Mouse (Mus musculus) liver, adult 10 weeks (tissue): ENCODE results near the gene Commd4. TPM values are rescaled to one million over a fixed set of nuclear protein-coding genes. Genes with fewer than 3 reads are reported as not detected.

ENCODE experiments used
- polyA plus RNA-seq: library from polyadenylated mRNA; stranded (reverse); fragments of 350-450 nt; fragmentation: Illumina TruSeq; extraction: RNeasy Lipid Tissue Mini Kit (QIAGEN cat#74804); gene quantifications from one replicate; pipeline ENCODE4 v1.2.3, GENCODE M21; 2014; ENCODE audit warnings: low read depth, low replicate concordance

Commd4 gene
- 9.2 TPM for polyA plus RNA-seq

DNA sequence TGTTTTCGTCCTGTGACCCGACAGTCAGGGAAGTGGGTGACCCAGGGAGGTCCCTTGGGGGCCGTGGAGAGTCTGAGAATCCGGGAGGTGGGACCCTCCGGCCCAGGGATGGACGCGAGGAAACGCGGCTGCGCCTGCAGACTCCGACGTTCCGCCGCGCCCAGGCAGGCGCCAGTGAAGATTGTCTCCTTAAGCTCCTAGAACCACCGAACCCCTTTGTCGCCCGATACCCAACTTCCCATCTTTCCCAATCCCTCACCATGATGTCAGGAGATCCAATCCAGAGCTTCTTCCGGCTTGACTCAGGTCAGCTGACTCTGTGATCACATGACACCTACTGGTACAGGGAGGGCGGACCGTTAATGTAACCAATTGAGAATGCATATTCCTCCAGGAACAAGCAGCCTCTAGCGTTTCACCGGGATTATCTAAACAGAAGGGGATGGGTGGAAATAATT is at the start of gene Commd4:
TSS of gene Commd4 (minus strand) at position 319 of the 458 bp plus-strand sequence.

DNA sequence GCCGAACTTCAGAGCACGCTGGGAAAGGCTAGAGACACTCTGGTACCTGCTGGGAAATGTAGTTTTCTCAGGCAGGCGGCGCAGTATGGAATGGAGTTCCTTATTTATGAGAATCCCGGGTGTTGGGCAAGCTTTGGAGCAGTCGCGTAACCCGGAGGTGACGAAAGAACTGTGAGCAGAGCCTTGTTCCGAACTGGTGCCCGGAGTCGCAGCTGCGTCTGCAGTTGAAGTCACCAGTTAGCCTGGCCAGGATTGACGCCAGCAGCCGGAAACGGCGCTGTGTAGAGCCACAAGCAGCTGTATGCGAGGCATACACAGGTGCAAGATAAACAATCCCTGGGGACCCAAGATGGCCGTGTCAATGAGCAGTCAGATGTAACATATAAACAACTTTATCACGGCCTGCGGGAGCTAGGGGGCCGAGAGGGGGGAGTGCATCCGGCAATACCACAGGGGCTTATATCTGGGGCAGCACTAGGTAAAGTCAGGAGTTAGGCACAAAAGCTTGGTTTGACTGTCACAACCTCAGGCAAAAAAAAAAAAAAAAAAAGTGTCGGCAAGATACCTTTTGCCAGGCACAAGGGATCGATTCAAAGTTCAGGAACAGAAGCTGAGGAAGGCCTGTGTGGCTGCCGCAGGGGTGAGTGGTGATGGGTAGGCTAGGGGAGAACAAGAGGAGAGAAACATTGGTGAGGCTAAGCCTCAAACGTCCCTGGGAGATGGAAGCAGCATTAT is 9.8 kb downstream of the Commd4 start, which contains the start of gene Neil1:
TSS of gene Neil1 (minus strand) at position 162 of the 735 bp plus-strand sequence.

DNA sequence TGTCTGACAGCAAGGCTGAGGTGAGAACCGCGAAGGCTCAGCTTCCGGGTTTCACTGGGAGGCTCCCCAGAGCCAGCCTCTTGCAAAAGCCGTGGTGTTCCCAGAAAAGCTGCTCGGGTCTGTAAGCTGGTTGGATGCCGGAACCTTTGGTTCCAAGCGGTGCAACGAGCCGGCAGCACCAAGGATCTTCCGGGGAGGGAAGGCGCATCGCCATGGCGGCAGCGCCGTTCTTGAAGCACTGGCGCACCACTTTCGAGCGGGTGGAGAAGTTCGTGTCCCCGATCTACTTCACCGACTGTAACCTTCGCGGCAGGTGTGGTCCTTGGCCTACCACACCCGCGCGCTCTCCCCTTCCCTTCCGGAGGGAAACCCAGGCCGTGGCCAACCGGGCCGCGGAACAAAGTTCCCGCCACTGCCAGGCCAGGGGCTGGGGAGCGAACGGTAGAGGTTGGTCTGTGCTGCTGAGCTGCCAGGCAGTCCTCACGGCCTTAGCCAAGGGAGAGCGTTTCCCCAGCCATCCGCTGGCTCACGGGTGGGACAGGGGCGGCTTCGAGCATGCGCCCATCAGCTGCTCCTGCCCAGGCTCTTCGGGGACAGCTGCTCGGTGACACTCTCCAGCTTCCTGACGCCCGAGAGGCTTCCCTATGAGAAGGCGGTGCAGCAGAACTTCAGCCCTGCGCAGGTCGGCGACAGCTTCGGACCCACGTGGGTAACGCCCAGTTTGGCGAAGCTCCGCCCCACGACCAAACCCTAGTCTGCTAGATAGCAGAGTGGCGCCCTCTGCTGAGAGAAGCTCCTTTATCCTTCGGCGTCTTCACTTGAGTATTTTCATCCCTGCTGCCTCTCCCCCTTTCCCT is 27.3 kb downstream of the Commd4 start, which contains the start of gene Man2c1:
TSS of gene Man2c1 (plus strand) at position 114 of the 857 bp plus-strand sequence.

Other genes with a start within 250 kb of the Commd4 start
- gene Snx33, start 230.0 kb downstream of the Commd4 start, polyA plus RNA-seq, result 3.2 TPM
- 32.2 TPM for gene Imp3, start 220.9 kb downstream of the Commd4 start, polyA plus RNA-seq
- 7.3 TPM for gene Snupn, start 207.5 kb downstream of the Commd4 start, polyA plus RNA-seq
- 17.7 TPM for gene Ptpn9, start 163.4 kb downstream of the Commd4 start, polyA plus RNA-seq
- 11.2 TPM for gene Sin3a, start 86.3 kb downstream of the Commd4 start, polyA plus RNA-seq
- 6.0 TPM for gene Man2c1, start 27.6 kb downstream of the Commd4 start, polyA plus RNA-seq
- gene Neil1, start 10.0 kb downstream of the Commd4 start, polyA plus RNA-seq, result 1.7 TPM
- not detected for gene Trcg1, start 78.2 kb upstream of the Commd4 start, polyA plus RNA-seq
- 0.40 TPM for gene 1700017B05Rik, start 104.3 kb upstream of the Commd4 start, polyA plus RNA-seq